13 mouse cellular contexts compared by ENCODE assay signal in genomic region chr16:49533498-49533998, GRCm38 (mm10).
DNase-seq lines count a peak whose midpoint lies in the region; ATAC-seq and TF ChIP-seq lines count a peak whose summit lies in the region.
"Had no signal": no experiment of that assay in that cellular context is flagged by ENCODE, and none has a peak within 500 bp of the region (broad histone marks: within the 10 kb centered on the region; RNA-seq: fewer than 3 reads in every experiment).

No protein-coding gene starts in this region.

- DNase-seq in heart, postnatal 14 days, result no peak
- DNase-seq in lung, postnatal 4 days, result no peak
- peak; percentile 39 for DNase-seq in hindbrain, postnatal 0 days (ENCODE audit: low spot score)
- no peak for DNase-seq in thymus, postnatal 0 days (ENCODE audit: low spot score)
- DNase-seq: layer of hippocampus, postnatal 36 days; right cerebral cortex, postnatal 25 days; thymus, postnatal 36 days had no signal

- peaks cover 38% of the 10 kb centered on the region for H3K4me1 ChIP-seq in heart, embryonic 13.5 days
- no peaks in the 10 kb centered on the region for H3K4me1 ChIP-seq in lung, embryonic 15.5 days
- H3K4me1 ChIP-seq in hindbrain, postnatal 0 days (ENCODE audit: insufficient read depth, low read length), result 0 out of 2 replicates have a peak, but pooled peaks cover 3% of the 10 kb centered on the region
- peaks cover 2% of the 10 kb centered on the region; the same call in 1 of the 2 replicates for H3K4me1 ChIP-seq in stomach, embryonic 15.5 days

- no peak for ATAC-seq in heart, embryonic 13.5 days (ENCODE audit: extremely low read depth, insufficient number of reproducible peaks, low FRiP score, low TSS enrichment)
- no peak for ATAC-seq in lung, embryonic 15.5 days (ENCODE audit: borderline replicate concordance, extremely low read depth, low FRiP score, low TSS enrichment)
- peak; percentile 51; the same call in 1 of the 2 replicates for ATAC-seq in hindbrain, postnatal 0 days
- peak; percentile 65; the same call in 1 of the 2 replicates for ATAC-seq in stomach, embryonic 15.5 days (ENCODE audit: insufficient read depth, low FRiP score, low read depth)
- ATAC-seq in activated CD4-positive, CD25-positive, alpha-beta regulatory T cell, adult 4 months, result no peak

- no peak overlapping the region for H3K9ac ChIP-seq in heart, embryonic 13.5 days
- H3K9ac ChIP-seq in lung, embryonic 15.5 days, result no peak overlapping the region
- H3K9ac ChIP-seq in hindbrain, postnatal 0 days (replicated peaks; ENCODE audit: low read length), result no peak overlapping the region
- no peak overlapping the region for H3K9ac ChIP-seq in stomach, embryonic 15.5 days

- 0 out of 2 replicates have a peak overlapping the region, but pooled peaks have one; percentile 23 for H3K4me2 ChIP-seq in heart, embryonic 13.5 days
- H3K4me2 ChIP-seq in lung, embryonic 15.5 days, result 0 out of 2 replicates have a peak overlapping the region, but pooled peaks have one; percentile 9
- no peak overlapping the region for H3K4me2 ChIP-seq in hindbrain, postnatal 0 days (ENCODE audit: low read depth, low read length)
- H3K4me2 ChIP-seq in stomach, embryonic 15.5 days, result no peak overlapping the region

- no peaks in the 10 kb centered on the region for H3K36me3 ChIP-seq in heart, embryonic 13.5 days
- no peaks in the 10 kb centered on the region for H3K36me3 ChIP-seq in lung, embryonic 15.5 days
- no peaks in the 10 kb centered on the region for H3K36me3 ChIP-seq in hindbrain, postnatal 0 days (ENCODE audit: insufficient read depth, low read length)
- H3K36me3 ChIP-seq in stomach, embryonic 15.5 days, result no peaks in the 10 kb centered on the region

- WGBS in heart, embryonic 13.5 days, result 24% methylated on average over 4 of the region's 4 CpGs
- WGBS in lung, embryonic 15.5 days, result 25% methylated on average over 4 of the region's 4 CpGs
- 24% methylated on average over 4 of the region's 4 CpGs for WGBS in hindbrain, postnatal 0 days
- 18% methylated on average over 4 of the region's 4 CpGs for WGBS in stomach, embryonic 15.5 days

- no peak overlapping the region for H3K4me3 ChIP-seq in heart, embryonic 13.5 days
- no peak overlapping the region for H3K4me3 ChIP-seq in lung, embryonic 15.5 days
- H3K4me3 ChIP-seq in hindbrain, postnatal 0 days (ENCODE audit: low read length), result no peak overlapping the region
- H3K4me3 ChIP-seq in stomach, embryonic 15.5 days (replicated peaks), result no peak overlapping the region
- H3K4me3 ChIP-seq: myocyte had no signal

- intact Hi-C loops in heart, postnatal 14 days (cut with DNase I), result no loop called here

- H3K9me3 ChIP-seq in heart, embryonic 13.5 days, result no peaks in the 10 kb centered on the region
- H3K9me3 ChIP-seq in lung, embryonic 15.5 days, result no peaks in the 10 kb centered on the region
- no peaks in the 10 kb centered on the region for H3K9me3 ChIP-seq in hindbrain, postnatal 0 days (ENCODE audit: low read length)
- H3K9me3 ChIP-seq in stomach, embryonic 15.5 days, result no peaks in the 10 kb centered on the region

- peak overlapping the region; percentile 26 for H3K27ac ChIP-seq in heart, embryonic 13.5 days (replicated peaks)
- H3K27ac ChIP-seq in lung, embryonic 15.5 days, result no peak overlapping the region
- H3K27ac ChIP-seq in hindbrain, postnatal 0 days, result no peak overlapping the region
- no peak overlapping the region for H3K27ac ChIP-seq in stomach, embryonic 15.5 days
- H3K27ac ChIP-seq: macrophage had no signal

- no peak for TF ChIP-seq CTCF in hindbrain, postnatal 0 days (IDR thresholded peaks at IDR 0.05; ENCODE audit: low read depth)

- H3K27me3 ChIP-seq in heart, embryonic 13.5 days (replicated peaks), result no peaks in the 10 kb centered on the region
- H3K27me3 ChIP-seq in lung, embryonic 15.5 days, result no peaks in the 10 kb centered on the region
- H3K27me3 ChIP-seq in hindbrain, postnatal 0 days (ENCODE audit: insufficient read depth, low read length), result no peaks in the 10 kb centered on the region
- H3K27me3 ChIP-seq in stomach, embryonic 15.5 days (replicated peaks), result no peaks in the 10 kb centered on the region

Comparison
In these comparisons a context has a peak if more than half of its experiments do, and no peak if none do; other contexts are left out.
1. ATAC-seq: peak in hindbrain, postnatal 0 days (single experiment) and stomach, embryonic 15.5 days (single experiment); none in heart, embryonic 13.5 days (single experiment), lung, embryonic 15.5 days (single experiment) and activated CD4-positive, CD25-positive, alpha-beta regulatory T cell, adult 4 months (single experiment).
2. H3K4me2 ChIP-seq: peak in heart, embryonic 13.5 days (single experiment) and lung, embryonic 15.5 days (single experiment); none in hindbrain, postnatal 0 days (single experiment) and stomach, embryonic 15.5 days (single experiment).